Mouse (Mus musculus): ENCODE measurements around the gene Samd14.

Samd14 gene

GRCm38 (mm10) chr11:95034902-95035301 is 25.2 kb downstream of the Samd14 start:
- in situ Hi-C loops (cut with MboI, MseI): no loop called here

- in situ Hi-C loops (cut with MboI, MseI): no loop called here
Observed at GRCm38 (mm10) chr11:95036521-95036920, 26.8 kb downstream of the Samd14 start.

- in situ Hi-C loops (cut with MboI, MseI): no loop called here
Observed at GRCm38 (mm10) chr11:95037306-95037705, 27.6 kb downstream of the Samd14 start.

- in situ Hi-C loops (cut with MboI, MseI): no loop called here
Observed at GRCm38 (mm10) chr11:95038156-95038817, 28.6 kb downstream of the Samd14 start.

- in situ Hi-C loops (cut with MboI, MseI): no loop called here
Observed at GRCm38 (mm10) chr11:95038818-95039655, 29.4 kb downstream of the Samd14 start.

- in situ Hi-C loops (cut with MboI, MseI): loop anchor here (5.0 kb wide), 1 partner anchor 68 kb away; no protein-coding TSS in a partner anchor
Observed at GRCm38 (mm10) chr11:95039766-95040165, 30.1 kb downstream of the Samd14 start.

GRCm38 (mm10) chr11:95040491-95041138 is 30.9 kb downstream of the Samd14 start:
- in situ Hi-C loops (cut with MboI, MseI): loop anchor here (5.0 kb wide), 1 partner anchor 67 kb away; no protein-coding TSS in a partner anchor

- in situ Hi-C loops (cut with MboI, MseI): loop anchor here (5.0 kb wide), 1 partner anchor 66 kb away; no protein-coding TSS in a partner anchor
Observed at GRCm38 (mm10) chr11:95041139-95041609, 31.5 kb downstream of the Samd14 start, which contains the start of gene Pdk2. TSS of gene Pdk2 (minus strand) at chr11:95041354.

GRCm38 (mm10) chr11:95042096-95042495 is 32.4 kb downstream of the Samd14 start:
- in situ Hi-C loops (cut with MboI, MseI): loop anchor here (5.0 kb wide), 1 partner anchor 65 kb away; no protein-coding TSS in a partner anchor

- in situ Hi-C loops (cut with MboI, MseI): loop anchor here (5.0 kb wide), 1 partner anchor 64 kb away; no protein-coding TSS in a partner anchor
Observed at GRCm38 (mm10) chr11:95043060-95043459, 33.4 kb downstream of the Samd14 start.

GRCm38 (mm10) chr11:95043608-95044007 is 33.9 kb downstream of the Samd14 start:
- in situ Hi-C loops (cut with MboI, MseI): loop anchor here (5.0 kb wide), 1 partner anchor 64 kb away; no protein-coding TSS in a partner anchor

GRCm38 (mm10) chr11:95044185-95044870 is 34.6 kb downstream of the Samd14 start:
- in situ Hi-C loops (cut with MboI, MseI): loop anchor here (5.0 kb wide), 1 partner anchor 63 kb away; no protein-coding TSS in a partner anchor

GRCm38 (mm10) chr11:95046980-95047680 is 37.5 kb downstream of the Samd14 start:
- in situ Hi-C loops (cut with MboI, MseI): no loop called here

GRCm38 (mm10) chr11:95053062-95053461 is 43.4 kb downstream of the Samd14 start:
- in situ Hi-C loops (cut with MboI, MseI): no loop called here

GRCm38 (mm10) chr11:95056768-95057501 is 47.3 kb downstream of the Samd14 start:
- in situ Hi-C loops (cut with MboI, MseI): no loop called here

GRCm38 (mm10) chr11:95069226-95069957 is 59.7 kb downstream of the Samd14 start:
- in situ Hi-C loops (cut with MboI, MseI): no loop called here

- in situ Hi-C loops (cut with MboI, MseI): loop anchor here (10.0 kb wide), 1 partner anchor 814 kb away; no protein-coding TSS in a partner anchor
Observed at GRCm38 (mm10) chr11:95070140-95071107, 60.7 kb downstream of the Samd14 start.

- in situ Hi-C loops (cut with MboI, MseI): loop anchor here (10.0 kb wide), 1 partner anchor 814 kb away; no protein-coding TSS in a partner anchor
Observed at GRCm38 (mm10) chr11:95071266-95071665, 61.6 kb downstream of the Samd14 start.

All from regulatory T cell (primary cell).